Mouse (Mus musculus) CH12.LX (cell line): ENCODE data around the gene Fkbp1b. TPM values are rescaled to one million over a fixed set of nuclear protein-coding genes. Genes with fewer than 3 reads are reported as not detected.

Source experiments
- DNase-seq: peaks from one replicate; pipeline ENCODE4 v3.0.0-alpha.2; 2013; ENCODE audit errors: extremely low read depth
- H3K27ac ChIP-seq: 2 replicates; pipeline ENCODE4 v1.5.1; 2012; ENCODE audit warnings: low read depth, mild to moderate bottlenecking, control low read depth, moderate library complexity; ENCODE audit not compliant: insufficient read depth
- H3K27me3 ChIP-seq: replicated peaks from 2 replicates; pipeline ENCODE3; 2012; ENCODE audit warnings: inconsistent platforms
- H3K36me3 ChIP-seq, 2 experiments: replicated peaks in 1 of 2; 2 replicates each; pipeline versions ENCODE3 to v1.6.1; 2012; ENCODE audit warnings: inconsistent platforms in 1 of 2, low read length in 1 of 2, mild to moderate bottlenecking in 1 of 2, mixed read lengths in 1 of 2, moderate library complexity in 1 of 2; ENCODE audit not compliant: control insufficient read depth in 1 of 2, insufficient read depth in 1 of 2
- H3K4me1 ChIP-seq, 2 experiments: 2 replicates each; pipeline ENCODE4 v1.6.1; 2012; ENCODE audit warnings: inconsistent platforms in 1 of 2, moderate library complexity in 1 of 2; ENCODE audit not compliant: insufficient read depth in 2 of 2, control insufficient read depth in 1 of 2
- H3K4me2 ChIP-seq: 2 replicates; pipeline ENCODE4 v1.6.1; 2012; ENCODE audit warnings: low read depth, mild to moderate bottlenecking, control low read depth; ENCODE audit not compliant: poor library complexity, insufficient read depth, severe bottlenecking
- H3K4me3 ChIP-seq, 3 experiments: fragments of 150-350 bp in 1 of 3; sonication (generic) in 1 of 3; replicated peaks in 1 of 3; 2 replicates each; pipeline versions ENCODE3 to v1.5.1; 2011 to 2012; ENCODE audit warnings: low read depth in 2 of 3, low read length in 2 of 3, mild to moderate bottlenecking in 2 of 3, moderate library complexity in 2 of 3, control low read depth in 1 of 3, improper control_type of control experiment in 1 of 3, inconsistent platforms in 1 of 3, mixed read lengths in 1 of 3; ENCODE audit not compliant: poor library complexity in 1 of 3
- H3K79me2 ChIP-seq: replicated peaks from 2 replicates; pipeline ENCODE4 v1.6.1; 2012; ENCODE audit warnings: mild to moderate bottlenecking, moderate library complexity; ENCODE audit not compliant: control insufficient read depth, poor library complexity, insufficient read depth, severe bottlenecking; ENCODE audit errors: extremely low read depth
- H3K9ac ChIP-seq: 2 replicates; pipeline ENCODE4 v1.6.1; 2012; ENCODE audit warnings: low read depth, mild to moderate bottlenecking, control low read depth, moderate library complexity; ENCODE audit not compliant: insufficient read depth
- H3K9me3 ChIP-seq: replicated peaks from 2 replicates; pipeline ENCODE3; 2012; ENCODE audit warnings: low read length, inconsistent platforms, mixed read lengths
- CHD1 ChIP-seq: IDR thresholded peaks from 2 replicates; pipeline ENCODE4 v1.6.1; 2012; ENCODE audit warnings: low read depth, low read length, improper control_type of control experiment, inconsistent platforms
- CTCF ChIP-seq, 2 experiments: IDR thresholded peaks in 1 of 2; conservative IDR thresholded peaks in 1 of 2; 2 replicates each; pipeline ENCODE4 v1.5.1; 2011 to 2012; ENCODE audit warnings: low read depth in 2 of 2, low read length in 2 of 2, improper control_type of control experiment in 1 of 2, inconsistent platforms in 1 of 2, mild to moderate bottlenecking in 1 of 2, moderate library complexity in 1 of 2
- ETS1 ChIP-seq: conservative IDR thresholded peaks from 2 replicates; pipeline ENCODE4 v1.6.1; 2012; ENCODE audit warnings: low read depth, mild to moderate bottlenecking, inconsistent platforms, low read length, improper control_type of control experiment, moderate library complexity
- GABPA ChIP-seq: IDR thresholded peaks from 2 replicates; pipeline ENCODE4 v1.6.1; 2012; ENCODE audit warnings: low read depth, low read length, improper control_type of control experiment, inconsistent platforms; ENCODE audit not compliant: insufficient replicate concordance
- JUND ChIP-seq: conservative IDR thresholded peaks from 2 replicates; pipeline ENCODE4 v1.6.1; 2011; ENCODE audit warnings: low read depth, low read length, improper control_type of control experiment
- MAFK ChIP-seq: IDR thresholded peaks from 2 replicates; pipeline ENCODE4 v1.6.1; 2011; ENCODE audit warnings: low read length, improper control_type of control experiment; ENCODE audit not compliant: insufficient replicate concordance
- MEF2A ChIP-seq: IDR thresholded peaks from 2 replicates; pipeline ENCODE4 v1.6.1; 2014; ENCODE audit warnings: low read depth, mild to moderate bottlenecking, inconsistent platforms, low read length, improper control_type of control experiment, borderline replicate concordance
- NELFE ChIP-seq: IDR thresholded peaks from 2 replicates; pipeline ENCODE4 v1.6.1; 2011; ENCODE audit warnings: low read depth, low read length, improper control_type of control experiment
- NRF1 ChIP-seq: IDR thresholded peaks from 2 replicates; pipeline ENCODE4 v1.6.1; 2014; ENCODE audit warnings: low read depth, mild to moderate bottlenecking, inconsistent platforms, low read length, improper control_type of control experiment, moderate library complexity
- POLR2AphosphoS2 ChIP-seq: IDR thresholded peaks from 2 replicates; pipeline ENCODE4 v1.6.1; 2011; ENCODE audit warnings: low read depth, low read length, improper control_type of control experiment
- TBP ChIP-seq: conservative IDR thresholded peaks from 2 replicates; pipeline ENCODE4 v1.6.1; 2011; ENCODE audit warnings: low read depth, low read length, improper control_type of control experiment
- TCF12 ChIP-seq: IDR thresholded peaks from 2 replicates; pipeline ENCODE4 v1.6.1; 2014; ENCODE audit warnings: low read depth, mild to moderate bottlenecking, inconsistent platforms, low read length, improper control_type of control experiment
- USF1 ChIP-seq: IDR thresholded peaks from 2 replicates; pipeline ENCODE4 v1.6.1; 2014; ENCODE audit warnings: low read depth, mild to moderate bottlenecking, inconsistent platforms, low read length, improper control_type of control experiment
- USF2 ChIP-seq: conservative IDR thresholded peaks from 2 replicates; pipeline ENCODE4 v1.6.1; 2011; ENCODE audit warnings: low read depth, low read length, improper control_type of control experiment
- ZC3H11A ChIP-seq: IDR thresholded peaks from 2 replicates; pipeline ENCODE4 v1.6.1; 2012; ENCODE audit warnings: low read depth, mild to moderate bottlenecking, inconsistent platforms, low read length, improper control_type of control experiment
- ZNF384 ChIP-seq: IDR thresholded peaks from 2 replicates; pipeline ENCODE4 v1.6.1; 2012; ENCODE audit warnings: low read depth, low read length, improper control_type of control experiment, inconsistent platforms
- dilution Hi-C: fragments of 300-500 bp; cut with MboI; formaldehyde crosslinking; loops from 2 replicates; pipeline ENCODE4 v1.14.3; 2020; ENCODE audit warnings: low sequenced_read_pairs; ENCODE audit not compliant: extremely low pct_unique_long_range_greater_than_20kb, extremely low pct_ligation_motif_present
- in situ Hi-C: fragments of 300-500 bp; cut with MboI; formaldehyde crosslinking; loops from 3 replicates; pipeline ENCODE4 v1.14.3; 2019; ENCODE audit warnings: low sequenced_read_pairs, low pct_ligation_motif_present, low pct_unique_long_range_greater_than_20kb, mixed read lengths
- polyA plus RNA-seq: library from polyadenylated mRNA; unstranded; fragments of >175 nt; gene quantifications from 2 replicates; pipeline ENCODE4 v1.2.1, GENCODE M21; 2012; ENCODE audit warnings: low read depth; ENCODE audit not compliant: insufficient read length
- total RNA-seq, 2 experiments: library from RNA; depleted of rRNA; stranded (reverse); fragments of 300-350 nt in 1 of 2; fragments of >200 nt in 1 of 2; gene quantifications; 2 replicates each; pipeline ENCODE4 v1.2.3; 2012 to 2014

Gene Fkbp1b
- total and polyA plus RNA-seq, 3 experiments, result 0.38 TPM; not detected in 2

DNA sequence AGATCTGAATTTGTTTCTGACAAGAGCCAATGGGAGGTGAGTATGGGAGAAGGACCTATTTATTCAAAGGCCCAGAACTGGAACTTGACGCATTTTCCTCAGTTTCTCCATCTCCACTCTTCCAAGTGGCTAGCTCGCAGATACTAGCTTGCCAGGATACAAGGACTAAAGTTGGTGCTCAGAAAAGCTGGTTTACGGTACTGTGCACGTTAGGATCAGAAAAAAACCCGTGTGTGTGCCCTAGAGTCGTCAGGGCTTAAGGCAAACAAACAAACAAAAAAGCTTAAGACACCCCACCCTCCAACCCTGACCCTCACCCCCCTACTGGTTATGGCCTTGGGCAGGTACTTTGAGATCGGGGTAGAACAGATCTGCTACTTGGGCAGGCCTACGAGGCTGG is 1.1 kb upstream of the Fkbp1b start:
- no peaks in the 10 kb centered on the region for H3K9me3 ChIP-seq
- dilution Hi-C loops (no loop called here), in situ Hi-C loops (loop anchor here (25.0 kb wide), 1 partner anchor 605 kb away; the partner anchor contains the start of genes Cenpo and Ptrhd1)
- H3K4me3 ChIP-seq, result no peak overlapping the region
- no peak overlapping the region for H3K27ac ChIP-seq
- H3K9ac ChIP-seq, result no peak overlapping the region
- H3K4me2 ChIP-seq, result no peak overlapping the region
- TF ChIP-seq GABPA, result no peak
- TF ChIP-seq ETS1, result no peak
- no peak for TF ChIP-seq CHD1
- no peak for TF ChIP-seq USF1
- TF ChIP-seq ZC3H11A, result no peak
- DNase-seq, result no peak
- H3K4me1 ChIP-seq, result peaks cover 2 to 5% of the 10 kb centered on the region in 2 experiments; a peak in 2 of 4 replicates
- peaks cover 23% of the 10 kb centered on the region for H3K27me3 ChIP-seq
- peaks cover 2 to 9% of the 10 kb centered on the region in 2 experiments for H3K36me3 ChIP-seq
- peaks cover 32% of the 10 kb centered on the region for H3K79me2 ChIP-seq

DNA sequence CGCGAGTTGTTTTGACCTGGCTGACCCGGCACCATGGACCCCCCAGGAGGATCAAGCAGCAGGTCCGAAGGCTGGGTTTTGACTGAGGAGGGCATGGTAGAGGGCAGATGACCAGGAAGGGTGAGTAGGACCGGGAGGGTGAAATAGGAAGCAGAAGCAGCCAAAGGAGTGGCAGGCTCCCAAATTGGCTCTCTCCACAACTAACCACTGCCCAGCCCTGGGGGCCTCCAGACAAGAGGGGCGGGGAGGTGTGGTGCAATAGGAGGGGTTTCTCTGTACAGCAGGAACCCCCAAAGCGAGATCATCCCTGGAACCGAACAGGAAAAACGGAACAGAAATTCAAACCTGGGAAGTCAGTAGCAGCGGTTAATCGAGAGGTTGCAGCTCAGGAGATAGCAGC is 650 bp downstream of the Fkbp1b start:
- Histone ChIP-seq H3K4me3 (peak overlapping the region in 2 of 3 experiments; percentile 40 to 76), H3K4me1 (peaks cover 0 to 5% of the 10 kb centered on the region in 2 experiments; a peak in 2 of 4 replicates), H3K27ac (no peak overlapping the region), H3K9ac (peak overlapping the region; percentile 54; the same call in 1 of the 2 replicates), H3K36me3 (peaks cover 0 to 2% of the 10 kb centered on the region in 2 experiments), H3K27me3 (peaks cover 23% of the 10 kb centered on the region), H3K9me3 (no peaks in the 10 kb centered on the region), H3K79me2 (peaks cover 20% of the 10 kb centered on the region)
- no peak for DNase-seq
- no peak for TF ChIP-seq JUND
- TF ChIP-seq USF2, result no peak
- no peak for TF ChIP-seq ZNF384
- no peak for TF ChIP-seq USF1
- TF ChIP-seq POLR2AphosphoS2, result no peak
- no peak for TF ChIP-seq MEF2A
- no peak for TF ChIP-seq TBP
- no peak for TF ChIP-seq NELFE
- no peak for TF ChIP-seq NRF1
- TF ChIP-seq MAFK, result no peak
- TF ChIP-seq CTCF (conservative IDR thresholded peaks at IDR 0.05 in 1 of 2, IDR thresholded peaks at IDR 0.05 in 1 of 2; ENCODE audit: low read depth in 2 of 2, low read length in 2 of 2), result no peak
- no peak for TF ChIP-seq TCF12
- TF ChIP-seq, all 38 proteins: peak for 0
- dilution Hi-C loops (no loop called here), in situ Hi-C loops (loop anchor here (25.0 kb wide), 1 partner anchor 603 kb away; the partner anchor contains the start of genes Cenpo and Ptrhd1)
- peak overlapping the region; percentile 74 for H3K4me2 ChIP-seq
